Mouse (Mus musculus) mouse embryonic stem cell (cell line): Measurements from ENCODE around the gene Mapkapk5.

ENCODE experiments used
- in situ Hi-C, 2 experiments: fragments of 300-500 bp; cut with MboI; formaldehyde crosslinking; loops; 1 replicate in 1 of 2; 3 replicates in 1 of 2; pipeline ENCODE4 v1.14.3; 2019 to 2020; ENCODE audit warnings: low sequenced_read_pairs in 2 of 2, low pct_unique_long_range_greater_than_20kb in 1 of 2, mixed read lengths in 1 of 2; ENCODE audit not compliant: unreplicated experiment in 1 of 2

Gene Mapkapk5

GRCm38 (mm10) chr5:121569881-121570420 lies 24.2 kb upstream of the Mapkapk5 start:
- in situ Hi-C loops = no loop called here

GRCm38 (mm10) chr5:121566035-121566681 lies 20.5 kb upstream of the Mapkapk5 start:
- in situ Hi-C loops = no loop called here

GRCm38 (mm10) chr5:121564468-121564895 lies 18.8 kb upstream of the Mapkapk5 start:
- in situ Hi-C loops = loop anchor here in 1 of 2 experiments (5.0 kb wide), 1 partner anchor 43 kb away; no protein-coding TSS in a partner anchor

GRCm38 (mm10) chr5:121562436-121562835 lies 16.7 kb upstream of the Mapkapk5 start:
- in situ Hi-C loops = loop anchor here in 1 of 2 experiments (5.0 kb wide), 1 partner anchor 45 kb away; no protein-coding TSS in a partner anchor

- in situ Hi-C loops = no loop called here
These were observed 3.5 kb upstream of the Mapkapk5 start for GRCm38 (mm10) chr5:121549196-121549595.

- in situ Hi-C loops = no loop called here
These were observed 1.4 kb upstream of the Mapkapk5 start for GRCm38 (mm10) chr5:121547084-121547483.

- in situ Hi-C loops = no loop called here
These were observed 808 bp upstream of the Mapkapk5 start for GRCm38 (mm10) chr5:121546530-121546895.

GRCm38 (mm10) chr5:121544910-121545792 lies 554 bp downstream of the Mapkapk5 start, which contains the start of the genes Adam1a and Gm42878:
TSS of gene Adam1a (minus strand) at chr5:121545482.
TSS of gene Gm42878 (minus strand) at chr5:121545482.
- in situ Hi-C loops = no loop called here

GRCm38 (mm10) chr5:121543370-121543769 lies 2.3 kb downstream of the Mapkapk5 start:
- in situ Hi-C loops = no loop called here

GRCm38 (mm10) chr5:121541235-121541634 lies 4.5 kb downstream of the Mapkapk5 start:
- in situ Hi-C loops = no loop called here

GRCm38 (mm10) chr5:121540066-121540465 lies 5.6 kb downstream of the Mapkapk5 start:
- in situ Hi-C loops = no loop called here

GRCm38 (mm10) chr5:121537588-121537987 lies 8.1 kb downstream of the Mapkapk5 start:
- in situ Hi-C loops = no loop called here

GRCm38 (mm10) chr5:121536921-121537555 lies 8.7 kb downstream of the Mapkapk5 start:
- in situ Hi-C loops = no loop called here

- in situ Hi-C loops = no loop called here
These were observed 10.6 kb downstream of the Mapkapk5 start for GRCm38 (mm10) chr5:121535116-121535515.

GRCm38 (mm10) chr5:121534521-121534920 lies 11.2 kb downstream of the Mapkapk5 start:
- in situ Hi-C loops = no loop called here

- in situ Hi-C loops = no loop called here
These were observed 18.7 kb downstream of the Mapkapk5 start for GRCm38 (mm10) chr5:121526961-121527360.

- in situ Hi-C loops = no loop called here
These were observed 19.2 kb downstream of the Mapkapk5 start for GRCm38 (mm10) chr5:121526526-121526925.

GRCm38 (mm10) chr5:121525774-121526450 lies 19.8 kb downstream of the Mapkapk5 start:
- in situ Hi-C loops = no loop called here
